Mouse (Mus musculus): ENCODE results near the gene Rab3b. TPM values are rescaled to one million over a fixed set of nuclear protein-coding genes. Genes with fewer than 3 reads are reported as not detected.

The Rab3b gene
- total and polyA plus RNA-seq, 2 experiments from 2014 or later = 4.6 TPM; not detected in 1

GRCm38 (mm10) chr4:108907475-108907874 lies 28.6 kb downstream of the Rab3b start:
- DNase-seq (ENCODE audit: low spot score) = no peak
- no peak overlapping the region for H3K4me3 ChIP-seq (ENCODE audit: low read depth, low read length)
- no peak overlapping the region for H3K27ac ChIP-seq (ENCODE audit: low read depth)
- no peak for TF ChIP-seq CTCF (IDR thresholded peaks at IDR 0.05; ENCODE audit: low read depth)
- TF ChIP-seq EP300 (IDR thresholded peaks at IDR 0.05; ENCODE audit: low read depth) = no peak
- no peaks in the 10 kb centered on the region for H3K9me3 ChIP-seq (replicated peaks; ENCODE audit: control insufficient read depth, low read length)
- no peak overlapping the region for H3K4me2 ChIP-seq (ENCODE audit: low read depth, low read length)
- no peaks in the 10 kb centered on the region for H3K36me3 ChIP-seq (replicated peaks; ENCODE audit: control insufficient read depth, insufficient read depth, low read length)
- peaks cover 6% of the 10 kb centered on the region; the same call in 1 of the 2 replicates for H3K4me1 ChIP-seq (ENCODE audit: control insufficient read depth, insufficient read depth)
- no peaks in the 10 kb centered on the region for H3K27me3 ChIP-seq (ENCODE audit: control insufficient read depth, insufficient read depth, low read length)
- no peak overlapping the region for H3K9ac ChIP-seq (replicated peaks; ENCODE audit: low read depth, low read length)
- no peak for ATAC-seq (ENCODE audit: insufficient read depth, low read depth)

GRCm38 (mm10) chr4:108909872-108910425 lies 31.1 kb downstream of the Rab3b start:
- TF ChIP-seq EP300 (IDR thresholded peaks at IDR 0.05; ENCODE audit: low read depth) (no peak), CTCF (IDR thresholded peaks at IDR 0.05; ENCODE audit: low read depth) (no peak)
- no peak overlapping the region for H3K9ac ChIP-seq (replicated peaks; ENCODE audit: low read depth, low read length)
- ATAC-seq (ENCODE audit: insufficient read depth, low read depth) (no peak), DNase-seq (ENCODE audit: low spot score) (no peak)
- H3K4me2 ChIP-seq (ENCODE audit: low read depth, low read length) = peak overlapping the region; percentile 18; the same call in 1 of the 2 replicates
- WGBS = 35% methylated on average over 8 of the region's 8 CpGs
- no peak overlapping the region for H3K27ac ChIP-seq (ENCODE audit: low read depth)
- H3K4me3 ChIP-seq (ENCODE audit: low read depth, low read length) = no peak overlapping the region
- no peaks in the 10 kb centered on the region for H3K27me3 ChIP-seq (ENCODE audit: control insufficient read depth, insufficient read depth, low read length)
- peaks cover 8% of the 10 kb centered on the region; the same call in 1 of the 2 replicates for H3K4me1 ChIP-seq (ENCODE audit: control insufficient read depth, insufficient read depth)
- no peaks in the 10 kb centered on the region for H3K36me3 ChIP-seq (replicated peaks; ENCODE audit: control insufficient read depth, insufficient read depth, low read length)
- H3K9me3 ChIP-seq (replicated peaks; ENCODE audit: control insufficient read depth, low read length) = no peaks in the 10 kb centered on the region

GRCm38 (mm10) chr4:108911866-108912265 lies 33.0 kb downstream of the Rab3b start:
- 82% methylated on average over 2 of the region's 2 CpGs for WGBS
- DNase-seq (ENCODE audit: low spot score) = no peak
- H3K4me3 ChIP-seq (ENCODE audit: low read depth, low read length) = no peak overlapping the region
- TF ChIP-seq CTCF (IDR thresholded peaks at IDR 0.05; ENCODE audit: low read depth) = no peak
- no peak for TF ChIP-seq EP300 (IDR thresholded peaks at IDR 0.05; ENCODE audit: low read depth)
- no peak overlapping the region for H3K27ac ChIP-seq (ENCODE audit: low read depth)
- no peaks in the 10 kb centered on the region for H3K36me3 ChIP-seq (replicated peaks; ENCODE audit: control insufficient read depth, insufficient read depth, low read length)
- peaks cover 10% of the 10 kb centered on the region; the same call in 1 of the 2 replicates for H3K4me1 ChIP-seq (ENCODE audit: control insufficient read depth, insufficient read depth)
- no peaks in the 10 kb centered on the region for H3K27me3 ChIP-seq (ENCODE audit: control insufficient read depth, insufficient read depth, low read length)
- no peak for ATAC-seq (ENCODE audit: insufficient read depth, low read depth)
- no peak overlapping the region for H3K9ac ChIP-seq (replicated peaks; ENCODE audit: low read depth, low read length)
- no peaks in the 10 kb centered on the region for H3K9me3 ChIP-seq (replicated peaks; ENCODE audit: control insufficient read depth, low read length)
- no peak overlapping the region for H3K4me2 ChIP-seq (ENCODE audit: low read depth, low read length)

GRCm38 (mm10) chr4:108913180-108913579 lies 34.3 kb downstream of the Rab3b start:
- no peak for DNase-seq (ENCODE audit: low spot score)
- no peak for ATAC-seq (ENCODE audit: insufficient read depth, low read depth)
- no peak overlapping the region for H3K4me2 ChIP-seq (ENCODE audit: low read depth, low read length)

GRCm38 (mm10) chr4:108914391-108914790 lies 35.5 kb downstream of the Rab3b start:
- H3K9ac ChIP-seq (replicated peaks; ENCODE audit: low read depth, low read length) = no peak overlapping the region
- H3K4me1 ChIP-seq (ENCODE audit: control insufficient read depth, insufficient read depth) = peaks cover 4% of the 10 kb centered on the region; the same call in 1 of the 2 replicates
- TF ChIP-seq EP300 (IDR thresholded peaks at IDR 0.05; ENCODE audit: low read depth) (no peak), CTCF (IDR thresholded peaks at IDR 0.05; ENCODE audit: low read depth) (no peak)
- 52% methylated on average over 6 of the region's 6 CpGs for WGBS
- ATAC-seq (ENCODE audit: insufficient read depth, low read depth) = no peak
- no peak for DNase-seq (ENCODE audit: low spot score)
- no peaks in the 10 kb centered on the region for H3K36me3 ChIP-seq (replicated peaks; ENCODE audit: control insufficient read depth, insufficient read depth, low read length)
- H3K27me3 ChIP-seq (ENCODE audit: control insufficient read depth, insufficient read depth, low read length) = no peaks in the 10 kb centered on the region
- H3K4me3 ChIP-seq (ENCODE audit: low read depth, low read length) = no peak overlapping the region
- no peaks in the 10 kb centered on the region for H3K9me3 ChIP-seq (replicated peaks; ENCODE audit: control insufficient read depth, low read length)
- H3K27ac ChIP-seq (ENCODE audit: low read depth) = no peak overlapping the region; the same call in 1 of the 2 replicates
- no peak overlapping the region for H3K4me2 ChIP-seq (ENCODE audit: low read depth, low read length)

More at GRCm38 (mm10) chr4:108913180-108913579, 34.3 kb downstream of the Rab3b start:
- 78% methylated on average over 2 of the region's 2 CpGs for WGBS
- Histone ChIP-seq H3K36me3 (replicated peaks; ENCODE audit: control insufficient read depth, insufficient read depth, low read length) (no peaks in the 10 kb centered on the region), H3K9ac (replicated peaks; ENCODE audit: low read depth, low read length) (no peak overlapping the region), H3K27me3 (ENCODE audit: control insufficient read depth, insufficient read depth, low read length) (no peaks in the 10 kb centered on the region), H3K27ac (ENCODE audit: low read depth) (no peak overlapping the region), H3K4me3 (ENCODE audit: low read depth, low read length) (no peak overlapping the region), H3K9me3 (replicated peaks; ENCODE audit: control insufficient read depth, low read length) (no peaks in the 10 kb centered on the region), H3K4me1 (ENCODE audit: control insufficient read depth, insufficient read depth) (peaks cover 4% of the 10 kb centered on the region; the same call in 1 of the 2 replicates)
- no peak for TF ChIP-seq CTCF (IDR thresholded peaks at IDR 0.05; ENCODE audit: low read depth)
- TF ChIP-seq EP300 (IDR thresholded peaks at IDR 0.05; ENCODE audit: low read depth) = no peak

GRCm38 (mm10) chr4:108915101-108915500 lies 36.2 kb downstream of the Rab3b start:
- DNase-seq (ENCODE audit: low spot score) (peak; percentile 17), ATAC-seq (ENCODE audit: insufficient read depth, low read depth) (no peak)
- Histone ChIP-seq H3K9ac (replicated peaks; ENCODE audit: low read depth, low read length) (no peak overlapping the region), H3K4me2 (ENCODE audit: low read depth, low read length) (no peak overlapping the region), H3K27me3 (ENCODE audit: control insufficient read depth, insufficient read depth, low read length) (no peaks in the 10 kb centered on the region), H3K36me3 (replicated peaks; ENCODE audit: control insufficient read depth, insufficient read depth, low read length) (no peaks in the 10 kb centered on the region), H3K4me1 (ENCODE audit: control insufficient read depth, insufficient read depth) (peaks cover 4% of the 10 kb centered on the region; the same call in 1 of the 2 replicates), H3K4me3 (ENCODE audit: low read depth, low read length) (no peak overlapping the region), H3K27ac (ENCODE audit: low read depth) (peak overlapping the region; percentile 28), H3K9me3 (replicated peaks; ENCODE audit: control insufficient read depth, low read length) (no peaks in the 10 kb centered on the region)
- 34% methylated on average over 11 of the region's 11 CpGs for WGBS
- TF ChIP-seq EP300 (IDR thresholded peaks at IDR 0.05; ENCODE audit: low read depth) = no peak
- TF ChIP-seq CTCF (IDR thresholded peaks at IDR 0.05; ENCODE audit: low read depth) = no peak

Data from heart, postnatal 0 days (tissue).